Mouse (Mus musculus) CH12.LX (cell line): ENCODE measurements around the gene Zfhx3. TPM values are rescaled to one million over a fixed set of nuclear protein-coding genes. Genes with fewer than 3 reads are reported as not detected.
A peak's percentile ranks its signal among the peaks of the same experiment; 100 is the strongest.

Experiments used
- DNase-seq: peaks from one replicate; pipeline ENCODE4 v3.0.0-alpha.2; 2013; ENCODE audit errors: extremely low read depth
- H3K27ac ChIP-seq: 2 replicates; pipeline ENCODE4 v1.5.1; 2012; ENCODE audit warnings: low read depth, mild to moderate bottlenecking, control low read depth, moderate library complexity; ENCODE audit not compliant: insufficient read depth
- H3K27me3 ChIP-seq: replicated peaks from 2 replicates; pipeline ENCODE3; 2012; ENCODE audit warnings: inconsistent platforms
- H3K36me3 ChIP-seq, 2 experiments: replicated peaks in 1 of 2; 2 replicates each; pipeline versions ENCODE3 to v1.6.1; 2012; ENCODE audit warnings: inconsistent platforms in 1 of 2, low read length in 1 of 2, mild to moderate bottlenecking in 1 of 2, mixed read lengths in 1 of 2, moderate library complexity in 1 of 2; ENCODE audit not compliant: control insufficient read depth in 1 of 2, insufficient read depth in 1 of 2
- H3K4me1 ChIP-seq, 2 experiments: 2 replicates each; pipeline ENCODE4 v1.6.1; 2012; ENCODE audit warnings: inconsistent platforms in 1 of 2, moderate library complexity in 1 of 2; ENCODE audit not compliant: insufficient read depth in 2 of 2, control insufficient read depth in 1 of 2
- H3K4me2 ChIP-seq: 2 replicates; pipeline ENCODE4 v1.6.1; 2012; ENCODE audit warnings: low read depth, mild to moderate bottlenecking, control low read depth; ENCODE audit not compliant: poor library complexity, insufficient read depth, severe bottlenecking
- H3K4me3 ChIP-seq, 3 experiments: fragments of 150-350 bp in 1 of 3; sonication (generic) in 1 of 3; replicated peaks in 1 of 3; 2 replicates each; pipeline versions ENCODE3 to v1.5.1; 2011 to 2012; ENCODE audit warnings: low read depth in 2 of 3, low read length in 2 of 3, mild to moderate bottlenecking in 2 of 3, moderate library complexity in 2 of 3, control low read depth in 1 of 3, improper control_type of control experiment in 1 of 3, inconsistent platforms in 1 of 3, mixed read lengths in 1 of 3; ENCODE audit not compliant: poor library complexity in 1 of 3
- H3K79me2 ChIP-seq: replicated peaks from 2 replicates; pipeline ENCODE4 v1.6.1; 2012; ENCODE audit warnings: mild to moderate bottlenecking, moderate library complexity; ENCODE audit not compliant: control insufficient read depth, poor library complexity, insufficient read depth, severe bottlenecking; ENCODE audit errors: extremely low read depth
- H3K9ac ChIP-seq: 2 replicates; pipeline ENCODE4 v1.6.1; 2012; ENCODE audit warnings: low read depth, mild to moderate bottlenecking, control low read depth, moderate library complexity; ENCODE audit not compliant: insufficient read depth
- H3K9me3 ChIP-seq: replicated peaks from 2 replicates; pipeline ENCODE3; 2012; ENCODE audit warnings: low read length, inconsistent platforms, mixed read lengths
- CHD2 ChIP-seq: IDR thresholded peaks from 2 replicates; pipeline ENCODE4 v1.6.1; 2011; ENCODE audit warnings: low read length, improper control_type of control experiment
- CTCF ChIP-seq, 2 experiments: IDR thresholded peaks in 1 of 2; conservative IDR thresholded peaks in 1 of 2; 2 replicates each; pipeline ENCODE4 v1.5.1; 2011 to 2012; ENCODE audit warnings: low read depth in 2 of 2, low read length in 2 of 2, improper control_type of control experiment in 1 of 2, inconsistent platforms in 1 of 2, mild to moderate bottlenecking in 1 of 2, moderate library complexity in 1 of 2
- KAT2A ChIP-seq: IDR thresholded peaks from 2 replicates; pipeline ENCODE4 v1.6.1; 2012; ENCODE audit warnings: low read length, improper control_type of control experiment, inconsistent platforms; ENCODE audit not compliant: insufficient replicate concordance
- RAD21 ChIP-seq: IDR thresholded peaks from 2 replicates; pipeline ENCODE4 v1.6.1; 2011; ENCODE audit warnings: low read depth, mild to moderate bottlenecking, low read length, improper control_type of control experiment, moderate library complexity
- RCOR1 ChIP-seq: conservative IDR thresholded peaks from 2 replicates; pipeline ENCODE4 v1.6.1; 2012; ENCODE audit warnings: low read depth, mild to moderate bottlenecking, inconsistent platforms, low read length, improper control_type of control experiment
- SMC3 ChIP-seq: IDR thresholded peaks from 2 replicates; pipeline ENCODE4 v1.6.1; 2011; ENCODE audit warnings: low read depth, low read length, improper control_type of control experiment
- TBP ChIP-seq: conservative IDR thresholded peaks from 2 replicates; pipeline ENCODE4 v1.6.1; 2011; ENCODE audit warnings: low read depth, low read length, improper control_type of control experiment
- USF1 ChIP-seq: IDR thresholded peaks from 2 replicates; pipeline ENCODE4 v1.6.1; 2014; ENCODE audit warnings: low read depth, mild to moderate bottlenecking, inconsistent platforms, low read length, improper control_type of control experiment
- ZKSCAN1 ChIP-seq: IDR thresholded peaks from 2 replicates; pipeline ENCODE4 v1.6.1; 2012; ENCODE audit warnings: low read depth, inconsistent platforms, low read length, improper control_type of control experiment, borderline replicate concordance
- ZNF384 ChIP-seq: IDR thresholded peaks from 2 replicates; pipeline ENCODE4 v1.6.1; 2012; ENCODE audit warnings: low read depth, low read length, improper control_type of control experiment, inconsistent platforms
- dilution Hi-C: fragments of 300-500 bp; cut with MboI; formaldehyde crosslinking; loops from 2 replicates; pipeline ENCODE4 v1.14.3; 2020; ENCODE audit warnings: low sequenced_read_pairs; ENCODE audit not compliant: extremely low pct_unique_long_range_greater_than_20kb, extremely low pct_ligation_motif_present
- in situ Hi-C: fragments of 300-500 bp; cut with MboI; formaldehyde crosslinking; loops from 3 replicates; pipeline ENCODE4 v1.14.3; 2019; ENCODE audit warnings: low sequenced_read_pairs, low pct_ligation_motif_present, low pct_unique_long_range_greater_than_20kb, mixed read lengths
- polyA plus RNA-seq: library from polyadenylated mRNA; unstranded; fragments of >175 nt; gene quantifications from 2 replicates; pipeline ENCODE4 v1.2.1, GENCODE M21; 2012; ENCODE audit warnings: low read depth; ENCODE audit not compliant: insufficient read length
- total RNA-seq, 2 experiments: library from RNA; depleted of rRNA; stranded (reverse); fragments of 300-350 nt in 1 of 2; fragments of >200 nt in 1 of 2; gene quantifications; 2 replicates each; pipeline ENCODE4 v1.2.3; 2012 to 2014

Zfhx3 gene
- total and polyA plus RNA-seq, 3 experiments = 0.05 to 0.76 (median 0.68) TPM

GRCm38 (mm10) chr8:108022404-108022803, 80.0 kb downstream of the Zfhx3 start:
- TF ChIP-seq USF1 (no peak), ZNF384 (peak; percentile 24; the same call in 1 of the 2 replicates)
- Histone ChIP-seq H3K4me3 (no peak overlapping the region), H3K79me2 (no peaks in the 10 kb centered on the region), H3K9me3 (peaks cover 5% of the 10 kb centered on the region), H3K9ac (no peak overlapping the region), H3K4me1 (peaks cover 0 to 7% of the 10 kb centered on the region in 2 experiments; a peak in 1 of 4 replicates), H3K36me3 (no peaks in the 10 kb centered on the region), H3K27me3 (no peaks in the 10 kb centered on the region), H3K4me2 (no peak overlapping the region), H3K27ac (no peak overlapping the region)
- in situ Hi-C loops (no loop called here), dilution Hi-C loops (no loop called here)
- DNase-seq = no peak

DNA sequence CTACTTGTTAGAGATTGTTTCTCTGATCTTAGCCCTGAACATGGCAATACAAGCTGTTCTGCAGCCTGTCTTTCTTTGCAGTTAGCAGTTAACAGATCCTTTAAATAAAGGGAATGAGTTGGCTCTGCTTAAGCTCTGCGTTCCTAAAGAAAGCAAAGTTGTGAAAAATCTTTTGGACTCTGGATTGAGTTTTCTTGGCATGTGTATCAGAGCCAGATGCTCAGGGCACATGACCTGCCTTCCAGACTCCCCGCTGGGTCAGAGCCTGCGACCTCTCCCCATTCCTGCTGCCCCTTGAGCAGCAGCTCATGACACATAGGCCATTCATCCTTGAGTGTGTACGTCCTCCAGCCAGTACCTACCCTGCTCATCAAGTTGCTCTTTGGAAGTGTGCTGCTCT, 81.9 kb downstream of the Zfhx3 start:
- Histone ChIP-seq H3K4me1 (peaks cover 0 to 7% of the 10 kb centered on the region in 2 experiments; a peak in 1 of 4 replicates), H3K9ac (no peak overlapping the region), H3K36me3 (no peaks in the 10 kb centered on the region), H3K79me2 (no peaks in the 10 kb centered on the region), H3K9me3 (peaks cover 5% of the 10 kb centered on the region), H3K4me2 (no peak overlapping the region), H3K27me3 (no peaks in the 10 kb centered on the region), H3K4me3 (no peak overlapping the region), H3K27ac (no peak overlapping the region)
- dilution Hi-C loops (no loop called here), in situ Hi-C loops (no loop called here)
- no peak for TF ChIP-seq TBP
- TF ChIP-seq RCOR1 = no peak
- no peak for TF ChIP-seq KAT2A
- no peak for TF ChIP-seq ZKSCAN1
- no peak for DNase-seq

DNA sequence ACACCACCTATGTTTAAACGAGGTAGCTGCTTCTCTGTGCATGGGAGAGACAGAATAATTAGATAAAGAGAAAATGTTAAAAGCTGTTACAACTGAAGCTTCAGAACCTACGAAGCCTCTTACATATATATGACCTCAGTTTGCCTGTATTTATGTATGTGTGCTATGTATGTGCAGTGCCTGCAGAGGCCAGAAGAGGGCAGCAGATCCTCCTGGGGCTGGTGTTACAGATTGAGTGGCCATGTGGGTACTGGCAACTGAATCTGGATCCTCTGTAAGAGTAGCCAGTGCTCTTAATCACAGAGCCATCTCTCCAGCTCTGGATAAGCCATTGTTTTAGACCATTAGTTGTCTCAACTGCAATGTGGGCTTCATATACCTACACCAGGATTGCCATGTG, 82.8 kb downstream of the Zfhx3 start:
- Histone ChIP-seq H3K36me3 (no peaks in the 10 kb centered on the region), H3K27ac (no peak overlapping the region), H3K79me2 (no peaks in the 10 kb centered on the region), H3K4me3 (no peak overlapping the region), H3K27me3 (no peaks in the 10 kb centered on the region), H3K9ac (no peak overlapping the region), H3K4me1 (peaks cover 0 to 7% of the 10 kb centered on the region in 2 experiments; a peak in 1 of 4 replicates), H3K9me3 (peaks cover 5% of the 10 kb centered on the region), H3K4me2 (no peak overlapping the region)
- peak; percentile 26 for DNase-seq
- in situ Hi-C loops = no loop called here
- dilution Hi-C loops = no loop called here
- TF ChIP-seq CTCF (conservative IDR thresholded peaks at IDR 0.05 in 1 of 2, IDR thresholded peaks at IDR 0.05 in 1 of 2; ENCODE audit: low read depth in 2 of 2, low read length in 2 of 2) = peak; percentile 42 to 50; a peak in 3 of 4 replicates
- TF ChIP-seq CHD2 = no peak
- peak; percentile 38 for TF ChIP-seq SMC3
- peak; percentile 32 for TF ChIP-seq RAD21
